Mouse (Mus musculus) forebrain, embryonic 15.5 days (tissue): ENCODE data around the gene Mmp27. TPM values are rescaled to one million over a fixed set of nuclear protein-coding genes. Genes with fewer than 3 reads are reported as not detected.

Experiments
- ATAC-seq: fragments of 200-750 bp; cut with Nextera tagmentation; replicated peaks from 2 replicates; pipeline ENCODE4 v1.8.0; 2017; ENCODE audit warnings: mild to moderate bottlenecking, moderate TSS enrichment, moderate library complexity
- H3K27ac ChIP-seq: fragments of 300-500 bp; sonication (generic); replicated peaks from 2 replicates; pipeline ENCODE4 v1.5.1; 2015; ENCODE audit warnings: mild to moderate bottlenecking, inconsistent platforms
- H3K27me3 ChIP-seq: fragments of 300-500 bp; sonication (generic); 2 replicates; pipeline ENCODE4 v1.6.1; 2015; ENCODE audit warnings: inconsistent platforms
- H3K36me3 ChIP-seq: fragments of 300-500 bp; sonication (generic); 2 replicates; pipeline ENCODE4 v1.6.1; 2015; ENCODE audit warnings: mild to moderate bottlenecking, inconsistent platforms
- H3K4me1 ChIP-seq: fragments of 300-500 bp; sonication (generic); 2 replicates; pipeline ENCODE4 v1.6.1; 2015; ENCODE audit warnings: inconsistent platforms
- H3K4me2 ChIP-seq: fragments of 300-500 bp; sonication (generic); replicated peaks from 2 replicates; pipeline ENCODE4 v1.6.1; 2015; ENCODE audit warnings: mild to moderate bottlenecking, inconsistent platforms
- H3K4me3 ChIP-seq: fragments of 300-500 bp; sonication (generic); 2 replicates; pipeline ENCODE4 v1.5.1; 2015; ENCODE audit warnings: mild to moderate bottlenecking, inconsistent platforms
- H3K9ac ChIP-seq: fragments of 300-500 bp; sonication (generic); replicated peaks from 2 replicates; pipeline ENCODE4 v1.6.1; 2015; ENCODE audit warnings: mild to moderate bottlenecking, inconsistent platforms
- H3K9me3 ChIP-seq: fragments of 300-500 bp; sonication (generic); 2 replicates; pipeline ENCODE4 v1.6.1; 2016; ENCODE audit warnings: inconsistent platforms
- WGBS: fragments of 180-500 bp; shearing (Covaris S2); methylation state at CpG from one replicate; pipeline ENCODE4 v1.1.7; 2015; ENCODE audit warnings: mixed read lengths; 5-methylcytosine and 5-hydroxymethylcytosine counted together
- polyA plus RNA-seq: library from polyadenylated mRNA; unstranded; fragments of >200 nt; fragmentation: Nextera tagmentation; extraction: Ambion mirVana; gene quantifications from 2 replicates; pipeline ENCODE4 v1.2.1, GENCODE M21; 2015

The Mmp27 gene
- polyA plus RNA-seq, 1 experiment from 2014 or later = not detected

DNA sequence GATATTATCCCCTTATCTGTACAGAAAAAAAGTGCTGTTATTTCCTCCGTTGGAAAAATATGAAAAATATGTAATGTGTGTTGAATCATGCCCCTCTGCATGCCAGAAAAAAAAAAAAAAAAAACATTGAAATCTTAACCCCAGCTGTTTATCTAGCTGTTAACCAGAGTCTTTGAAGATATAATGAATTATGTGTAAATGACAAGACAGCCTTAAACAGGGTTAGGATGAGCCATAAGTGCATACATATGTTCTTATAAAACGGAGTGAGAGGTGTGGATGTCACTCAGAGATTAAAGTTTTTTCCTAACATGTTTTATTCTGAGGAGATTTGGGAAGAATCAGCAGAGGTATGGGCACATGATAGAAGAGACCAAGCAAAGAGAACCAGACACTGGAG lies 3.3 kb upstream of the Mmp27 start:
- WGBS = 77% methylated on average over 2 of the region's 2 CpGs
- Histone ChIP-seq H3K36me3 (no peaks in the 10 kb centered on the region), H3K27me3 (no peaks in the 10 kb centered on the region), H3K4me3 (no peak overlapping the region), H3K9me3 (no peaks in the 10 kb centered on the region), H3K4me2 (no peak overlapping the region), H3K4me1 (no peaks in the 10 kb centered on the region), H3K9ac (no peak overlapping the region), H3K27ac (no peak overlapping the region)
- no peak for ATAC-seq

- ATAC-seq = no peak
- H3K27ac ChIP-seq = no peak overlapping the region
- no peaks in the 10 kb centered on the region for H3K4me1 ChIP-seq
These were observed 711 bp upstream of the Mmp27 start for GRCm38 (mm10) chr9:7570485-7570884.

GRCm38 (mm10) chr9:7572188-7572587 lies 992 bp downstream of the Mmp27 start:
- H3K9me3 ChIP-seq = no peaks in the 10 kb centered on the region
- no peak overlapping the region for H3K27ac ChIP-seq
- ATAC-seq = 0 out of 2 replicates have a peak, but pooled peaks have one; percentile 35
- H3K4me3 ChIP-seq = no peak overlapping the region
- no peak overlapping the region for H3K9ac ChIP-seq
- H3K27me3 ChIP-seq = no peaks in the 10 kb centered on the region
- WGBS = 86% methylated on average over 7 of the region's 7 CpGs
- H3K4me1 ChIP-seq = no peaks in the 10 kb centered on the region
- H3K36me3 ChIP-seq = no peaks in the 10 kb centered on the region
- no peak overlapping the region for H3K4me2 ChIP-seq

More at GRCm38 (mm10) chr9:7570485-7570884, 711 bp upstream of the Mmp27 start:
- no peaks in the 10 kb centered on the region for H3K36me3 ChIP-seq
- 95% methylated on average over 1 of the region's 1 CpGs for WGBS
- no peak overlapping the region for H3K9ac ChIP-seq
- H3K27me3 ChIP-seq = no peaks in the 10 kb centered on the region
- no peak overlapping the region for H3K4me3 ChIP-seq
- no peaks in the 10 kb centered on the region for H3K9me3 ChIP-seq
- no peak overlapping the region for H3K4me2 ChIP-seq

- Histone ChIP-seq H3K4me2 (no peak overlapping the region), H3K4me3 (no peak overlapping the region), H3K4me1 (no peaks in the 10 kb centered on the region), H3K27ac (no peak overlapping the region), H3K9me3 (no peaks in the 10 kb centered on the region), H3K36me3 (no peaks in the 10 kb centered on the region), H3K27me3 (no peaks in the 10 kb centered on the region), H3K9ac (no peak overlapping the region)
- WGBS = 90% methylated on average over 2 of the region's 2 CpGs
- ATAC-seq = no peak
These were observed 1.6 kb downstream of the Mmp27 start for GRCm38 (mm10) chr9:7572663-7573308.

DNA sequence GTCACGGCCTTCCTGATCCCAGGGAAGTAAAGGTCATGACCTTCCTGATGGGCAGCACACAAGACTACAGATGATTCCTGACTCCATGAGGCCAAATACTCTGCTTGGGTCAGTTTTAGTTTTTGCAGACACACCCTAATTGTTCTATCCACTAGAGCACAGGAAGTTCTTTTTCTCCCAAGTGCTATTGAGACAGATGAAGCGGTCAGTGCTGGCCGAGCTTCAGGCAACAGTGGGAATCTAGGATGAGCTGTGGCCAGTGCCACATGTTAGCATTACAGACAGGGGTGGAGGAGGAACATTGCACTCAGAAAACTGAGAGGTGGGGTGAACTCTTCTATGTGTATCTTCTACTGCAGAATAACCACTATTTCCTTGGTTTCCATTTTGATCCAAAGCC lies 4.3 kb downstream of the Mmp27 start:
- ATAC-seq = no peak
- Histone ChIP-seq H3K36me3 (no peaks in the 10 kb centered on the region), H3K27ac (no peak overlapping the region), H3K9ac (no peak overlapping the region), H3K9me3 (no peaks in the 10 kb centered on the region), H3K4me2 (no peak overlapping the region), H3K27me3 (no peaks in the 10 kb centered on the region), H3K4me3 (no peak overlapping the region), H3K4me1 (no peaks in the 10 kb centered on the region)
- 82% methylated on average over 3 of the region's 3 CpGs for WGBS

DNA sequence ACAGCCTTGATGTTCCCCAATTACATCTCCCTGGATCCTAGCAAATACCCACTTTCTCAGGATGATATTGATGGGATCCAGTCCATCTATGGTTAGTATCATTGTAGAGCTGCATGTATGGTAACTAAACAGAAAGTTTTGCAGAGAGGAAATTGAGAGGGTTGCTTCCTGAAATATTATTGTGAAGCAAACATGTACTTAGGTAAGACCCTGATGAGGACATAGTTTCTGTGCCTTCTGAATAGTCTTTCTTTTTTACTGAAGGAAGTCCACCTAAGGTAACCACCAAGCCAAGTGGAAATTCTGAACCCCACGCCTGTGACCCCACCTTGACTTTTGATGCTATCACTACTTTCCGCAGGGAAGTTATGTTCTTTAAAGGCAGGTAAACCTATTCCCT lies 6.2 kb downstream of the Mmp27 start:
- no peak overlapping the region for H3K9ac ChIP-seq
- no peak overlapping the region for H3K27ac ChIP-seq
- no peak for ATAC-seq
- no peak overlapping the region for H3K4me2 ChIP-seq
- no peaks in the 10 kb centered on the region for H3K9me3 ChIP-seq
- WGBS = 92% methylated on average over 2 of the region's 2 CpGs
- H3K27me3 ChIP-seq = no peaks in the 10 kb centered on the region
- H3K4me1 ChIP-seq = no peaks in the 10 kb centered on the region
- no peaks in the 10 kb centered on the region for H3K36me3 ChIP-seq
- no peak overlapping the region for H3K4me3 ChIP-seq

GRCm38 (mm10) chr9:7590063-7590462 lies 18.9 kb downstream of the Mmp27 start:
- WGBS = 78% methylated on average over 8 of the region's 8 CpGs
- Histone ChIP-seq H3K4me2 (no peak overlapping the region), H3K4me3 (no peak overlapping the region), H3K27me3 (no peaks in the 10 kb centered on the region), H3K36me3 (no peaks in the 10 kb centered on the region), H3K9ac (no peak overlapping the region), H3K27ac (no peak overlapping the region), H3K4me1 (peaks cover 2% of the 10 kb centered on the region), H3K9me3 (no peaks in the 10 kb centered on the region)
- no peak for ATAC-seq

- ATAC-seq = no peak
- Histone ChIP-seq H3K27me3 (no peaks in the 10 kb centered on the region), H3K4me3 (no peak overlapping the region), H3K27ac (no peak overlapping the region), H3K9me3 (no peaks in the 10 kb centered on the region), H3K36me3 (no peaks in the 10 kb centered on the region), H3K4me1 (peaks cover 4% of the 10 kb centered on the region), H3K9ac (no peak overlapping the region), H3K4me2 (no peak overlapping the region)
- WGBS = 90% methylated on average over 3 of the region's 3 CpGs
These were observed 22.1 kb downstream of the Mmp27 start for GRCm38 (mm10) chr9:7593272-7593812.

GRCm38 (mm10) chr9:7594816-7595540 lies 23.8 kb downstream of the Mmp27 start:
- Histone ChIP-seq H3K27me3 (no peaks in the 10 kb centered on the region), H3K36me3 (no peaks in the 10 kb centered on the region), H3K4me2 (peak overlapping the region; percentile 45), H3K4me3 (peak overlapping the region; percentile 29), H3K9ac (0 out of 2 replicates have a peak overlapping the region, but pooled peaks have one; percentile 23), H3K9me3 (no peaks in the 10 kb centered on the region), H3K27ac (no peak overlapping the region), H3K4me1 (peaks cover 4% of the 10 kb centered on the region)
- WGBS = 11% methylated on average over 6 of the region's 6 CpGs
- ATAC-seq = peak; percentile 99

DNA sequence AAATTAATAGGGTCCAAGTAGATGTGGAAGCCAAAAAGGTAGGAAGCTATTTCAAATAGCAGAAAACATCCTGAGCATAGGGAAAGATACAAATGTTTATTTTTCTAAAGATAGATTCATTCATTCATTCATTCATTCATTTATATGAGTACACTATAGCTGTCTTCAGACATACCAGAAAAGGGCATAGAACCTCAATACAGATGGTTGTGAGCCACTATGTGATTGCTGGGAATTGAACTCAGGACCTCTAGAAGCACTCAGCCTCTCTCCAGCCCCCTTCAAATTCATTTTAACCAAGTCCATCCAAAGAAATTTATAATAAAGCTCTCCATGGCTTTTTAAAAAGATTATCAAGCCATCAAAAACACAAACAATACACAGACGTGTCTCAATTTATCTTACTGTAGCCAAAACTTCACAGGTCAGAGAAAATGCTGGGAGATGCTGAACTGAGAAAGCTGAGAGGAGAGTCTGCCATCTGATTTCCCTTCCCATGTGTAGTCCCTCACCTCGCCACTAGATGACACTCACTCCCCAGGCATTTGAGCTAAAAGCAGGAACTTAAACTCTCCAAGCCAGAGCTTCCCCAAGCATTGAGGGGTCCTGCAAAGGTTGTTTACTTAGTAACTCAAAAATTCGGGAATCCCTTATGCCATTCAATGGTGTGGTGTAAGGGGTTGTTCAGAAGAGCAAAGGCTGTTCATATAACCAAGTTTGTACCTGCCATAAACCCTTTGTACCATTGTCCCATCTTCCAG lies 32.0 kb downstream of the Mmp27 start:
- no peaks in the 10 kb centered on the region for H3K27me3 ChIP-seq
- no peak overlapping the region for H3K4me2 ChIP-seq
- WGBS = 0% methylated on average over 3 of the region's 3 CpGs

DNA sequence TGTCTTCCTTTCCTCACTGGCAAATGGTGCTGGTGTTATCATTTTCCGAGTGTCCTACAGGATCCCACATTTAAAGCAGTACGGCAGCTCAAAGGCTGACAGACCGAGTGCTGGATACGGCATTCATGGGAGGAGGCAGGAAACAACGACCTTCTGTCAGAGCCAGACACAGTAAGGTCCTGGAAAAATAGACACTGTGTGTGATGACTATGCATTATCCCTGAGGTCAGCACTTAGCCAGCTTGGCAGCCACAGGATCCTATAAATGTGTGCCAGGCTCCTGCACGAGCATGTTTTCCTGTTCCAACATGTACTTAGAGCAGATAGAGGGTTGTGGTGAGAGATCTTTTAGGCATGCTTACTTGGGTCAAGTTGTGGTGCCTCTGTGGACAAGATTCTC lies 32.8 kb downstream of the Mmp27 start:
- Histone ChIP-seq H3K36me3 (no peaks in the 10 kb centered on the region), H3K9ac (no peak overlapping the region), H3K4me3 (no peak overlapping the region), H3K27ac (no peak overlapping the region), H3K4me1 (no peaks in the 10 kb centered on the region), H3K9me3 (no peaks in the 10 kb centered on the region), H3K4me2 (no peak overlapping the region), H3K27me3 (no peaks in the 10 kb centered on the region)
- 85% methylated on average over 6 of the region's 6 CpGs for WGBS
- 0 out of 2 replicates have a peak, but pooled peaks have one; percentile 16 for ATAC-seq

More for the DNA sequence above, 32.0 kb downstream of the Mmp27 start:
- no peaks in the 10 kb centered on the region for H3K9me3 ChIP-seq
- H3K4me1 ChIP-seq = no peaks in the 10 kb centered on the region
- no peak overlapping the region for H3K9ac ChIP-seq
- no peaks in the 10 kb centered on the region for H3K36me3 ChIP-seq
- no peak overlapping the region for H3K27ac ChIP-seq
- no peak overlapping the region for H3K4me3 ChIP-seq
- peak; percentile 71; the same call in 1 of the 2 replicates for ATAC-seq

- Histone ChIP-seq H3K27ac (no peak overlapping the region), H3K4me2 (no peak overlapping the region), H3K4me3 (no peak overlapping the region), H3K36me3 (no peaks in the 10 kb centered on the region), H3K27me3 (no peaks in the 10 kb centered on the region), H3K9ac (no peak overlapping the region), H3K9me3 (no peaks in the 10 kb centered on the region), H3K4me1 (no peaks in the 10 kb centered on the region)
- no peak for ATAC-seq
- WGBS = 89% methylated on average over 12 of the region's 12 CpGs
These were observed 34.4 kb downstream of the Mmp27 start for GRCm38 (mm10) chr9:7605638-7606037.
